Mouse (Mus musculus) heart, embryonic 15.5 days (tissue): ENCODE measurements around the gene Tspoap1. TPM values are rescaled to one million over a fixed set of nuclear protein-coding genes. Genes with fewer than 3 reads are reported as not detected.

ENCODE experiments used
- ATAC-seq: fragments of 200-750 bp; cut with Nextera tagmentation; replicated peaks from 2 replicates; pipeline ENCODE4 v1.8.0; 2017; ENCODE audit warnings: low read depth, moderate TSS enrichment; ENCODE audit not compliant: insufficient number of reproducible peaks, insufficient read depth, low FRiP score
- H3K27ac ChIP-seq: fragments of 300-500 bp; sonication (generic); 2 replicates; pipeline ENCODE4 v1.5.1; 2015; ENCODE audit warnings: mild to moderate bottlenecking, inconsistent platforms
- H3K27me3 ChIP-seq: fragments of 300-500 bp; sonication (generic); 2 replicates; pipeline ENCODE4 v1.6.1; 2015; ENCODE audit warnings: inconsistent platforms
- H3K36me3 ChIP-seq: fragments of 300-500 bp; sonication (generic); 2 replicates; pipeline ENCODE4 v1.6.1; 2015; ENCODE audit warnings: mild to moderate bottlenecking, inconsistent platforms
- H3K4me1 ChIP-seq: fragments of 300-500 bp; sonication (generic); replicated peaks from 2 replicates; pipeline ENCODE4 v1.6.1; 2015; ENCODE audit warnings: inconsistent platforms
- H3K4me2 ChIP-seq: fragments of 300-500 bp; sonication (generic); 2 replicates; pipeline ENCODE4 v1.6.1; 2015; ENCODE audit warnings: inconsistent platforms, mild to moderate bottlenecking, moderate library complexity
- H3K4me3 ChIP-seq: fragments of 300-500 bp; sonication (generic); 2 replicates; pipeline ENCODE4 v1.5.1; 2015; ENCODE audit warnings: mild to moderate bottlenecking, inconsistent platforms
- H3K9ac ChIP-seq: fragments of 300-500 bp; sonication (generic); 2 replicates; pipeline ENCODE4 v1.6.1; 2015; ENCODE audit warnings: mild to moderate bottlenecking, inconsistent platforms
- H3K9me3 ChIP-seq: fragments of 300-500 bp; sonication (generic); replicated peaks from 2 replicates; pipeline ENCODE4 v1.6.1; 2016; ENCODE audit warnings: inconsistent platforms
- WGBS: fragments of 180-500 bp; shearing (Covaris S2); methylation state at CpG from one replicate; pipeline ENCODE4 v1.1.7; 2015; ENCODE audit warnings: mixed read lengths; 5-methylcytosine and 5-hydroxymethylcytosine counted together
- polyA plus RNA-seq: library from polyadenylated mRNA; unstranded; fragments of >200 nt; fragmentation: Nextera tagmentation; extraction: Ambion mirVana; gene quantifications from 2 replicates; pipeline ENCODE4 v1.2.1, GENCODE M21; 2015

Tspoap1 gene
- polyA plus RNA-seq, 1 experiment from 2014 or later = 0.24 TPM

DNA sequence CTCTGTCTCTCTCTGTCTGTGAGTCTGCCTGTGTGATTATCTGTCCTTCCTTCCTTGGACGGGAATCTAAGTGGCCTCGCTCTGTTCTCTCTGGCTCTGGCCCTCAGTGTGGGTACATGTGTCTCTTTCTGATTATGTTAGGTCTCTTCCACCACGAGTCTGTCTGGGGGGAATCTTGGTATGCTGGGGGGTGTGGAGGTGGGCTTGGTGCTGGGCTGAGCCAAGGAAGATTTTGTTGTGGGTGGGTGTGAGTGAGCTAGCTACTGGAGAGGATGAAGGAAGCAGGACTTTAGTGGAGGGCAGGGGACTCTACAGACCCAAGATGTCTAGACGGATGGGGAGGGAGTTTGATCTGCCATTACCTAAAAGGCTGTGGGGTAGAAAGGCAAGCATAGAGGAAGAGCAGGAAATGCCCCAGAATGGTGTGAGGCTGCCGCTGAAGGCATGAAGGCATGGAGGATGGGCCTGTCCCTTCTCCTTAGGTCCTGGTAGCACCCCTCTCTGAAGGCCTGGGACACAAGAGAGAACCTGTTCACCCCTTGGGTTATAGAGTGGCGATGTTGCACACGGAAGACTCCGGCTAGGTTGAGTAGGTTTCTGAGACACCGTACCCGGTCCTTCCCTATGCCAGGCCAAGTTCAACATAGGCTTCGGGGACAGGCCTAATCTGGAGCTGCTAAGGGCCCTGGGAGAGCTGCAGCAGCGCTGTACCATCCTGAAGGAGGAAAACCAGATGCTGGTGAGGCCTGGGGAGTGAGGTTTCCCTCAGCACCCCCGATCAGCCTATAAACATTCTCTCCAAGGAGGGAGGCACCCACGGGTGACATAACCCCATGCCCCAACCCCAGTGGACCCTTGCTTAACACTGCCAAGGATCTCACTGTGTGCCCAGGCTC lies 1.7 kb downstream of the Tspoap1 start:
- 69% methylated on average over 14 of the region's 14 CpGs for WGBS
- Histone ChIP-seq H3K4me3 (no peak overlapping the region), H3K27ac (no peak overlapping the region), H3K9ac (no peak overlapping the region), H3K27me3 (peaks cover 81% of the 10 kb centered on the region), H3K4me2 (no peak overlapping the region), H3K36me3 (no peaks in the 10 kb centered on the region), H3K9me3 (no peaks in the 10 kb centered on the region), H3K4me1 (peaks cover 15% of the 10 kb centered on the region)
- ATAC-seq = no peak

DNA sequence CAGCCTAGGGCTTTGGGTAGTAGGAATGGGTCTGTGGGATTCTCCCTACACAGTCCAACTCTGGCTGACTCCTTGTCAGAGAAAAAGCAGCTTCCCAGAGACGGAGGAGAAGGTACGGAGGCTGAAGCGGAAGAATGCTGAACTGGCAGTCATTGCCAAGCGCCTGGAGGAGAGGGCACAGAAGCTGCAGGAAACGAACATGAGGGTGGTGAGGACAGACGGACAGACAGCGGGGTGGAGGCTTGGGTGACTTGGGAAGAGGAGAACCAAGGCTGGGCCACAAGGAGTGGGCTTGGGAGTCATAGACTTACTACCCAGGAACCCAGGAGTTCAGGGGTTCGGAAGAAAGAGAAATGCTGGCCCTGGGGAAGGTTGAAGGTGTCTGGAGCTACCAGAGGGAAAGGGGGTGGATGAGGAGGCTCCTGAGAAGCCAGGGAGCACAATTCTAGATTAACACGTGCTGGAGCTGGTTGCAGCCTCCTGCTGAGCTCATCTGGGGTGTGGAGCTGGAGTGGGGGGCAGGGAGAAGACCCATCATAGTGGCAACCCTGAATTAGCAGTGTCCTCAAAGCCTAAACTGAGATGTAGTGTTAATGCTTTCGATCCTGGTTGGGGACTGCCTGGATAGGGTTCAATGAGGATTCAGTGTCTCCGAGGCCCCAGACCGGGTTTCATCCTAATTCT lies 2.5 kb downstream of the Tspoap1 start:
- Histone ChIP-seq H3K4me3 (0 out of 2 replicates have a peak overlapping the region, but pooled peaks have one; percentile 48), H3K27ac (no peak overlapping the region), H3K36me3 (no peaks in the 10 kb centered on the region), H3K4me2 (peak overlapping the region; percentile 79; the same call in 1 of the 2 replicates), H3K27me3 (peaks cover 89% of the 10 kb centered on the region), H3K9me3 (no peaks in the 10 kb centered on the region), H3K9ac (no peak overlapping the region), H3K4me1 (peaks cover 15% of the 10 kb centered on the region)
- ATAC-seq = no peak
- 42% methylated on average over 12 of the region's 12 CpGs for WGBS

- no peaks in the 10 kb centered on the region for H3K9me3 ChIP-seq
- peaks cover 96% of the 10 kb centered on the region for H3K27me3 ChIP-seq
- WGBS = 3% methylated on average over 17 of the region's 17 CpGs
- no peaks in the 10 kb centered on the region for H3K36me3 ChIP-seq
- ATAC-seq = no peak
- H3K4me1 ChIP-seq = peaks cover 15% of the 10 kb centered on the region
- peak overlapping the region; percentile 79 for H3K4me2 ChIP-seq
- H3K27ac ChIP-seq = no peak overlapping the region
- peak overlapping the region; percentile 48 for H3K4me3 ChIP-seq
- H3K9ac ChIP-seq = peak overlapping the region; percentile 28; the same call in 1 of the 2 replicates
Observed at GRCm38 (mm10) chr11:87763511-87763987, 3.2 kb downstream of the Tspoap1 start.

- Histone ChIP-seq H3K27ac (no peak overlapping the region), H3K4me3 (peak overlapping the region; percentile 48), H3K27me3 (peaks cover 93% of the 10 kb centered on the region), H3K36me3 (no peaks in the 10 kb centered on the region), H3K9ac (peak overlapping the region; percentile 28; the same call in 1 of the 2 replicates), H3K4me2 (peak overlapping the region; percentile 79), H3K4me1 (peaks cover 15% of the 10 kb centered on the region), H3K9me3 (no peaks in the 10 kb centered on the region)
- ATAC-seq = 0 out of 2 replicates have a peak, but pooled peaks have one; percentile 21
- under 1% methylated on average over 65 of the region's 65 CpGs for WGBS
Observed at GRCm38 (mm10) chr11:87763988-87764876, 3.9 kb downstream of the Tspoap1 start.

GRCm38 (mm10) chr11:87768745-87769144 lies 8.4 kb downstream of the Tspoap1 start:
- Histone ChIP-seq H3K36me3 (no peaks in the 10 kb centered on the region), H3K9me3 (no peaks in the 10 kb centered on the region), H3K27me3 (peaks cover 50% of the 10 kb centered on the region), H3K4me2 (no peak overlapping the region), H3K4me1 (peaks cover 10% of the 10 kb centered on the region), H3K9ac (no peak overlapping the region), H3K4me3 (no peak overlapping the region), H3K27ac (no peak overlapping the region)
- ATAC-seq = no peak
- WGBS = 72% methylated on average over 4 of the region's 4 CpGs

- Histone ChIP-seq H3K4me1 (no peaks in the 10 kb centered on the region), H3K36me3 (no peaks in the 10 kb centered on the region), H3K4me2 (no peak overlapping the region), H3K9ac (no peak overlapping the region), H3K4me3 (no peak overlapping the region), H3K27ac (no peak overlapping the region), H3K27me3 (peaks cover 37% of the 10 kb centered on the region), H3K9me3 (no peaks in the 10 kb centered on the region)
- WGBS = 50% methylated on average over 3 of the region's 3 CpGs
- ATAC-seq = no peak
Observed at GRCm38 (mm10) chr11:87770989-87771388, 10.6 kb downstream of the Tspoap1 start.

DNA sequence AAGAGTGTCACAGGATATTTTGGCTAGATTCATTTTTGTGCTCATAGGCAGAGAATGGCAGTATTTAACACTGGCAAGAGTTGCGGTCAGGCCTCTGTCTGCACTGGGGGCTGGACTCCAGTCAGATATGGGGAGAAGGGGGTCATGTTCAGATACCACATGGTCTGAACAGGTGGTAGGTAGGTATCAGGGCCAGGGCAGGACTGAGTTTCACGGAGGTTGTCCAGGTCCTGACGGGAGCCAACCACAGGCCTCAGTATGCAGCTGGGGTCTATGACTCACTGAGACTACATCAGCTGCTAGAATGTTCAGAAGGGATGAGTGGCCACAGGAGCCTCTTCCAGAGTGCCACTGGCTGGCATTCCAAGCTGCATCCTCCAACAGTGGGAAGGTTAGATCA lies 12.0 kb downstream of the Tspoap1 start:
- Histone ChIP-seq H3K9me3 (no peaks in the 10 kb centered on the region), H3K36me3 (no peaks in the 10 kb centered on the region), H3K4me1 (no peaks in the 10 kb centered on the region), H3K27me3 (peaks cover 34% of the 10 kb centered on the region), H3K4me2 (no peak overlapping the region), H3K27ac (no peak overlapping the region), H3K4me3 (no peak overlapping the region), H3K9ac (no peak overlapping the region)
- ATAC-seq = no peak
- whole genome bisulfite sequencing = 85% methylated on average over 3 of the region's 3 CpGs

DNA sequence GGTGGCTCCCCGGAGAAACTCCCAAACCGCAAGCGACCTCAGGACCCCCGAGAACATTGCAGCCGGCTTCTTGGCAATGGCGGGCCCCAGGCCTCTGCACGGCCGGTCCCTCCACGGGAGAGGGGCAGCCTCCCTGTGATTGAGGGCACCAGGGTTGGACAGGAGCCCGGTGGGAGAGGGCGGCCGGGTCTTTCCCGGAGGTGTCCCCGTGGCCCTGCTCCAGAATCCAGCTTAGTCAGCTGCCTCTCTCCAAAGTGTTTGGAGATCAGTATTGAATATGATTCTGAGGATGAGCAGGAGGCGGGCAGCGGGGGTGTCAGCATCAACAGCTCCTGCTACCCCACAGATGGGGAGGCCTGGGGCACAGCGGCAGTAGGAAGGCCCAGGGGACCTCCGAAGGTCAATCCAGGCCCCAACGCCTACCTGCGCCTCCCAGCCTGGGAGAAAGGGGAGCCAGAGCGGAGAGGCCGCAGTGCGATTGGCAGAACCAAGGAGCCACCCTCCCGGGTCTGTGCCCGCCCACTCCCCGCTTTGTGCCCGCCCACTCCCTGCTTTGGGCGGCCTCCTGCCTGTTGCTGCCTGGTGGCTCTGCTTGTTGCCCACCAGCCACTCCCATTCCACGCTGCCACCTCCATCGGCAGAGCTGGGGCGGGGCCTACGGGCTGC lies 17.9 kb downstream of the Tspoap1 start:
- peak overlapping the region; percentile 72 for H3K4me2 ChIP-seq
- peaks cover 68% of the 10 kb centered on the region for H3K27me3 ChIP-seq
- 13% methylated on average over 31 of the region's 32 CpGs for WGBS
- ATAC-seq = peak; percentile 61; the same call in 1 of the 2 replicates
- H3K9ac ChIP-seq = peak overlapping the region; percentile 43
- H3K27ac ChIP-seq = no peak overlapping the region
- H3K4me3 ChIP-seq = peak overlapping the region; percentile 42
- H3K9me3 ChIP-seq = no peaks in the 10 kb centered on the region
- peaks cover 15% of the 10 kb centered on the region for H3K4me1 ChIP-seq
- H3K36me3 ChIP-seq = no peaks in the 10 kb centered on the region

- H3K27ac ChIP-seq = no peak overlapping the region
Observed at GRCm38 (mm10) chr11:87778915-87779314, 18.6 kb downstream of the Tspoap1 start.

DNA sequence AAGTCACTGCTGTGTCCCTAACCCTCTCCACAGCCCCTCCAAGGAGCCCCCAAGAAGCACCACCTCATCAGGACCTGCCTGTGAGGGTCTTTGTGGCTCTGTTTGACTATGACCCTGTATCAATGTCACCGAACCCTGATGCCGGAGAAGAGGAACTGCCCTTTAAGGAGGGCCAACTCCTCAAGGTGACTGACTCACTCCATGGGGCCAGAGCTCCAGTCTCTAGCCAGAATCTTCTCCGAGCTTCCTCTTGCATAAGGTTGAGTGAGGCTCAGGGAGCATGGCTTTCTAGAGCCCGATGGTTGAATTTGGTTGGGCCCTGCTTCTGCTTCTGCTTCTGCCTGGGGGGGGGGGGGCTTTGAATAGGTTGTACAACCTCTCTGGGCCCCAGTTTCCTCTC lies 19.1 kb downstream of the Tspoap1 start:
- Histone ChIP-seq H3K27me3 (peaks cover 70% of the 10 kb centered on the region), H3K4me1 (peaks cover 15% of the 10 kb centered on the region), H3K36me3 (no peaks in the 10 kb centered on the region), H3K9ac (no peak overlapping the region), H3K4me3 (no peak overlapping the region), H3K4me2 (no peak overlapping the region), H3K9me3 (no peaks in the 10 kb centered on the region), H3K27ac (no peak overlapping the region)
- ATAC-seq = no peak
- WGBS = 75% methylated on average over 4 of the region's 4 CpGs

More at GRCm38 (mm10) chr11:87778915-87779314, 18.6 kb downstream of the Tspoap1 start:
- Histone ChIP-seq H3K4me2 (peak overlapping the region; percentile 72), H3K9ac (no peak overlapping the region), H3K9me3 (no peaks in the 10 kb centered on the region), H3K36me3 (no peaks in the 10 kb centered on the region), H3K4me1 (peaks cover 15% of the 10 kb centered on the region), H3K4me3 (peak overlapping the region; percentile 42), H3K27me3 (peaks cover 73% of the 10 kb centered on the region)
- ATAC-seq = no peak
- WGBS = 34% methylated on average over 12 of the region's 12 CpGs
